Mouse (Mus musculus): ENCODE measurements around the gene Ttll5. TPM values are rescaled to one million over a fixed set of nuclear protein-coding genes. Genes with fewer than 3 reads are reported as not detected.

Gene Ttll5
- polyA plus RNA-seq, 1 experiment from 2014 or later, result 14.2 TPM

DNA sequence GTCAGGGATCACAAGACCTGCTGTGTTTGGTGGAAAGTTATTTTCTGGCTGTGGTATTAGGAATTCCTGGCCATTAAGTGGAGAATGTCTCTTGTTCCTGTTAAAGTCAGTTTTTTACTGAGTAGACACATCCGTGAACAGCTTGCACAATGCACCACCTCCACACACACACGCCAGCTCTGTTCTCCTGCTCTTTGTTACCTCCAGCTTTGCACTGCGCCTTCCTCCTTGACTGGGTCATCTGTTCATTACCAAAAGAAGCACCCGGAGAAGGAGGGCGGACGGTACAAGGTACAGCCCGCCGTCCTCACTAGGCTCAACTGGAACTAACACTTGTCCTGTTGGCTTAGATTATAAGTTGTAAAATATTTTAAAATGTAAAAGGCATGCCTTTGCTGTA, 278.2 kb downstream of the Ttll5 start:
- no peaks in the 10 kb centered on the region for H3K9me3 ChIP-seq
- peaks cover 18% of the 10 kb centered on the region; the same call in 1 of the 2 replicates for H3K36me3 ChIP-seq
- 75% methylated on average over 8 of the region's 8 CpGs for WGBS
- H3K27ac ChIP-seq, result 0 out of 2 replicates have a peak overlapping the region, but pooled peaks have one; percentile 53
- no peak overlapping the region for H3K4me3 ChIP-seq
- peaks cover 28% of the 10 kb centered on the region for H3K4me1 ChIP-seq (replicated peaks)
- H3K27me3 ChIP-seq, result no peaks in the 10 kb centered on the region
- no peak overlapping the region for H3K4me2 ChIP-seq
- ATAC-seq (ENCODE audit: low FRiP score), result no peak
- no peak overlapping the region for H3K9ac ChIP-seq

DNA sequence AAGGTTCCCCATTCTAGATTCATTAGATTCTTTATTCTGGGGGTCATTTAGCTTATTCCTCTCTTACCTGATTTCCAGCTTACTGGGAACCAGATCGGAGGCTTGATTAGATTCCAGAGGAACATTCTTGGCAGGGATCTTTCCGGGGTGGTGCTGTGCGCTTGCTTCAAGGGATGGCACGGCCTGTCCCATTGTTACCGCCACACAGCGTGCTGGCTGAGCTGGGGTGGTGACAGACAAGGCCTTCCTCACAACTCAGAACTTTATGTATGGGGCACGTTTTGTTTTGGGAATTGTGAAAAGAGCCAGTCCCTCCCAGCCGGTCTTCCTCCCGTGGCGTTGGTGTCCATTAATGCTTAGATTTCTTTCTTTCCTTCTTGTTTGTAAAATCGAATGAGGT, 278.9 kb downstream of the Ttll5 start:
- Histone ChIP-seq H3K27me3 (no peaks in the 10 kb centered on the region), H3K4me2 (no peak overlapping the region), H3K9ac (peak overlapping the region; percentile 40; the same call in 1 of the 2 replicates), H3K9me3 (no peaks in the 10 kb centered on the region), H3K4me1 (replicated peaks) (peaks cover 28% of the 10 kb centered on the region), H3K27ac (peak overlapping the region; percentile 53), H3K4me3 (no peak overlapping the region), H3K36me3 (peaks cover 18% of the 10 kb centered on the region)
- ATAC-seq (ENCODE audit: low FRiP score), result no peak
- WGBS, result 15% methylated on average over 11 of the region's 11 CpGs

DNA sequence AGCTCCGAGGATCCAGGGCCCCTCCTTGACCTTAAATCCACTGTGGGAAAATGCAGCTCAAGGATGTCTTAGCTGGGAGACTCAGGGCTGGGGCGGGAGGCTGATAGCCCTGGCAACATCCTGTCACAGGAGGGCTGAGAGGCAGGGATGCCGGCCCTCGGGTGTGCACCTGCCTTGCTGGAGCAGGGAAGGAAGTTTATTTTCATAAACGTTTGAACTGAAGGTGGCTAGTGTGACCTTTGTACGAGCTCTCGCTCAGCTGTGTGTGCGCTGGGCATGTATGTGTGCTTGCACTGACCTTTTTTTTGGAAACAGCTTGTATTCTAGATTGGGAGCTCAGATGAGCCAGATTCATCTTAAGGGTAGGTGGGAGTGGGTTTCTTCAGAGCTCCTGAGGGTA, 279.4 kb downstream of the Ttll5 start:
- Histone ChIP-seq H3K4me3 (no peak overlapping the region), H3K9me3 (no peaks in the 10 kb centered on the region), H3K9ac (peak overlapping the region; percentile 40; the same call in 1 of the 2 replicates), H3K4me2 (no peak overlapping the region), H3K27me3 (no peaks in the 10 kb centered on the region), H3K27ac (peak overlapping the region; percentile 53), H3K4me1 (replicated peaks) (peaks cover 28% of the 10 kb centered on the region), H3K36me3 (peaks cover 16% of the 10 kb centered on the region)
- 41% methylated on average over 8 of the region's 8 CpGs for WGBS
- ATAC-seq (ENCODE audit: low FRiP score), result no peak

DNA sequence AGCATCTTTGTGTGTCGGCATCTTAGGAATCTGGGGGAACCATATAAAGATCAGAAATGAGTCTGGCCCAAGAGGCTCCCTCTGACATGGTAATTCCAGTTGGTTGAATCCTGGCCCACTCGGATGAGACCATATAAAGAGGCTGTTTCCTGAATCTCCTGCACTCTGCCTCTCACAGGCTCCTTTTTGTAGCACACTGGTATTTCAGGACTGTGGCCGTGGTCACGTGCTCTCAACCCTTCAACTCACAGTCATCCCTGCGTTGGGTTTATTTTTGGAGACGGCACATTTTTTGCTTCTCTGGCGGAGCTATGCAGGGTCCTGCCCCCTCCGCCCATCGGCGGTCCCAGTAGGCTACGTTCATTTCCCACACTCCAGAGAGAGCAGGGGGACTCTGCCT, 279.8 kb downstream of the Ttll5 start:
- Histone ChIP-seq H3K27ac (no peak overlapping the region), H3K36me3 (peaks cover 16% of the 10 kb centered on the region), H3K9ac (0 out of 2 replicates have a peak overlapping the region, but pooled peaks have one; percentile 40), H3K4me1 (replicated peaks) (peaks cover 28% of the 10 kb centered on the region), H3K4me2 (no peak overlapping the region), H3K27me3 (no peaks in the 10 kb centered on the region), H3K4me3 (no peak overlapping the region), H3K9me3 (no peaks in the 10 kb centered on the region)
- 79% methylated on average over 11 of the region's 11 CpGs for WGBS
- ATAC-seq (ENCODE audit: low FRiP score), result no peak

DNA sequence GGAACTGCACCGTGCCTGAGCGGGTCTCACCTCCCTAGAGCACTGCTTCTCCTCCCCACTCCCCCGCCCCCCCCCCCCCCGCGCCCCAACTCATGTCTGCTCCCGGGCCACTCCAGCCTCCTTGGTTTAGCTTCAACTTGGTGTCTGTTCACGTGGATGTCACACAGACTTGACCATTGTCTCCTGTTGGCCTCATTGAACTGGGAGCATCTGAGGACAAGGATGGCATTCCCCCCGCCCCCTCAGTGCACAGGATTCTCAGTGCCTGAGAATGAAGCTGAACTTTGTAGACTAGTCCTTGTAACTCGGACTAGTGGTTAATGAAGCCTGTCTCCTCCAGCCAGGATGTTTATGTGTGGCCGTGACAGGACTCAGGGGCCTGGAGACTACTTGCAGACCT, 281.1 kb downstream of the Ttll5 start:
- no peak overlapping the region for H3K27ac ChIP-seq
- peaks cover 28% of the 10 kb centered on the region for H3K4me1 ChIP-seq (replicated peaks)
- H3K9ac ChIP-seq, result no peak overlapping the region
- H3K36me3 ChIP-seq, result peaks cover 15% of the 10 kb centered on the region
- no peak overlapping the region for H3K4me2 ChIP-seq
- no peaks in the 10 kb centered on the region for H3K9me3 ChIP-seq
- ATAC-seq (ENCODE audit: low FRiP score), result no peak
- WGBS, result 66% methylated on average over 7 of the region's 10 CpGs
- no peak overlapping the region for H3K4me3 ChIP-seq
- H3K27me3 ChIP-seq, result no peaks in the 10 kb centered on the region

DNA sequence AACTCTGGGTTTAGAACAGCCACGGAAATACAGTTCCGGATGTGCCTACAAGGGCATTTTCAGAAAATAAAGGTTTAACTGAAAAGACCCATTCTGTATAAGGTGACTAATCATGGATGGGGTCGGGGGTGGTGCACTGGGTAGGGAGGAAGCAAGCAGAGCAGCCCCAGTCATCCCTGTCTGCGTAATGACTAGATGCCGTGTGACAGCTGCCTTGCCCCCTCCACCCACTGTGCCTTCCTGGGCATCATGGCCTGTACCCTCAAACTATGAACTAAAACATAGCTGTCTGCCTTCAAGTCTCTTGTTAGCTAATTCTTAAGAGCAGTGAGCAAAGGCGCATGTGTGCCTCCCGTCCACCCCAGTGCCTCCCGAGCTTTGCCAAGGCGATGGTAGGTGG, 281.6 kb downstream of the Ttll5 start:
- Histone ChIP-seq H3K27ac (no peak overlapping the region), H3K4me2 (no peak overlapping the region), H3K4me1 (replicated peaks) (peaks cover 28% of the 10 kb centered on the region), H3K27me3 (no peaks in the 10 kb centered on the region), H3K4me3 (no peak overlapping the region), H3K9ac (no peak overlapping the region), H3K9me3 (no peaks in the 10 kb centered on the region), H3K36me3 (peaks cover 17% of the 10 kb centered on the region)
- ATAC-seq (ENCODE audit: low FRiP score), result no peak
- 93% methylated on average over 9 of the region's 9 CpGs for WGBS

DNA sequence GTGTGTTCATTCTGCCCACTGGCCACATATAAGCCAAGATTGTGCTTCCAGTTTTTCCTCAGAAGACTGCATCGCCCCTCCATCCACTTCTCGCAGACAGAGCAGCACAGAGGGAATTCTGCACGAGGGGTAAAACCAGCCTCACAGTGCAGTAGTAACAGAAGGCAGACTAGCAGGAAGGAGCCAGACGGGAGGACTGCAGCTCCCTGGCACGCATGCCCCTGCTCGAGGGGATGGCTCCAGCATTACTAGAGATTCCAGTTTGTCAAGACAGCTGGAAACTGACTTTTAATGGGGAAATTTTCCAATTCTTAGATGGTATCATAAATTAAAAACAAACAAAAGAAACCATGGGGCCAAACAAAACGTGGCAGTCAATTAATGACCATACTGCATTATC, 283.2 kb downstream of the Ttll5 start:
- 80% methylated on average over 7 of the region's 7 CpGs for WGBS
- no peak for ATAC-seq (ENCODE audit: low FRiP score)

DNA sequence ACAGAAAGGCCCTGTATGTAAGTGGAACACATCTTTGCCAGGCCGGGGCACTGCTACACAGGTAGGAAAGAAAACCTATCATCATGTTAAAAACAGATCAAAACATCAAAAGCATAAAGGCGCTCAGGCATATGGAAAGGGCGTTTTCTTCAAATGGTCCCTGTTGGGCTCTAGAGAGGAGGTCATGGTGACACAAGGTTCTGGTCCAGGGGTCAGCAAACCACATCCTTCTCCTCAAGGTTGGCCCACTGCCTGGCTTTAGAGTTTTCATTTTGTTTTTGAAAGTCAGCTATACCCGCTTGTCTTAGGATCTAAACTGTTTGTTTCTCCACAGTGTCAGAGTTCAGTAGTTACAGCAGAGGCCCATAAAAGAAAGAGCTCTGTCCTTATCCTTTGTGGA, 285.1 kb downstream of the Ttll5 start:
- Histone ChIP-seq H3K9me3 (no peaks in the 10 kb centered on the region), H3K4me2 (no peak overlapping the region), H3K9ac (no peak overlapping the region), H3K4me3 (no peak overlapping the region), H3K27ac (no peak overlapping the region), H3K27me3 (no peaks in the 10 kb centered on the region), H3K36me3 (peaks cover 25% of the 10 kb centered on the region), H3K4me1 (replicated peaks) (peaks cover 3% of the 10 kb centered on the region; the same call in 1 of the 2 replicates)
- WGBS, result 89% methylated on average over 4 of the region's 4 CpGs
- ATAC-seq (ENCODE audit: low FRiP score), result no peak

More for the DNA sequence above, 283.2 kb downstream of the Ttll5 start:
- Histone ChIP-seq H3K9me3 (no peaks in the 10 kb centered on the region), H3K9ac (no peak overlapping the region), H3K4me2 (no peak overlapping the region), H3K27ac (no peak overlapping the region), H3K27me3 (no peaks in the 10 kb centered on the region), H3K4me1 (replicated peaks) (peaks cover 22% of the 10 kb centered on the region), H3K4me3 (no peak overlapping the region), H3K36me3 (peaks cover 25% of the 10 kb centered on the region)

DNA sequence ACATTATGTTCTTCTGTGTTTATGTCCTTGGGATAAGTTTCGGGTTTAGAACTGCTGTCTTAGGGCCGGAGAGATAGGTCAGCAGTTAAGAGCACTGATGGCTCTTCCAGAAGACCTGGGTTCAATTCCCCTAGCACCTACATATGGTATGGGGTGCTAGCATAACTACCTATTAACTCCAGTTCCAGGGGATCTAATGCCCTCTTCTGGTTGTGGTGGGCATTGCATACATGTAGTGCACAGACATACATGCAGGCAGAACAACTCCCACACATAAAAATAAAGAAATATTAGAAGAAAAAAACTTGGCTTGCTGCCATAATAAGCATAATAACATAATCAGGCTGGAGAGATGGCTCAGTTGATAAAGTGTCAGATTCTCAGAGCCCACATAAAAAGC, 286.2 kb downstream of the Ttll5 start:
- Histone ChIP-seq H3K36me3 (peaks cover 21% of the 10 kb centered on the region; the same call in 1 of the 2 replicates), H3K27me3 (no peaks in the 10 kb centered on the region), H3K4me3 (no peak overlapping the region), H3K9me3 (no peaks in the 10 kb centered on the region), H3K4me1 (replicated peaks) (peaks cover 4% of the 10 kb centered on the region; the same call in 1 of the 2 replicates), H3K27ac (no peak overlapping the region), H3K4me2 (no peak overlapping the region), H3K9ac (no peak overlapping the region)
- no peak for ATAC-seq (ENCODE audit: low FRiP score)
- WGBS, result 99% methylated on average over 2 of the region's 2 CpGs

Other genes starting within 250 kb of the Ttll5 start
- 0.32 and 0.42 TPM in 2 replicates for gene Jdp2, start 225.6 kb upstream of the Ttll5 start, polyA plus RNA-seq (2015; fragmentation: Nextera tagmentation; extraction: Ambion mirVana)
- gene Batf, start 138.0 kb upstream of the Ttll5 start, polyA plus RNA-seq (2015; fragmentation: Nextera tagmentation; extraction: Ambion mirVana), result 1.5 and 1.7 TPM in 2 replicates
- 4.8 and 5.2 TPM in 2 replicates for gene Flvcr2, start 78.1 kb upstream of the Ttll5 start, polyA plus RNA-seq (2015; fragmentation: Nextera tagmentation; extraction: Ambion mirVana)
- 88.4 and 97.1 TPM in 2 replicates for gene Erg28, start 109 bp upstream of the Ttll5 start, polyA plus RNA-seq (2015; fragmentation: Nextera tagmentation; extraction: Ambion mirVana)